Mouse (Mus musculus) brown adipose tissue, adult 24 weeks (tissue): ENCODE measurements around the gene Rev3l. TPM values are rescaled to one million over a fixed set of nuclear protein-coding genes. Genes with fewer than 3 reads are reported as not detected.

Experiments used
- H3K27ac ChIP-seq: fragments of 200-500 bp; replicated peaks from 2 replicates; pipeline ENCODE4 v1.5.1; 2012; ENCODE audit warnings: low read depth, mild to moderate bottlenecking, low read length
- H3K4me1 ChIP-seq: fragments of 200-500 bp; 2 replicates; pipeline ENCODE4 v1.6.1; 2012; ENCODE audit warnings: low read length, mixed read lengths; ENCODE audit not compliant: control insufficient read depth, insufficient read depth, insufficient read length
- H3K4me3 ChIP-seq: fragments of 200-500 bp; 2 replicates; pipeline ENCODE4 v1.5.1; 2012; ENCODE audit warnings: low read depth, mild to moderate bottlenecking, low read length, moderate library complexity; ENCODE audit not compliant: insufficient read depth
- polyA plus RNA-seq: library from polyadenylated mRNA; stranded (reverse); fragments of >200 nt; gene quantifications from 2 replicates; pipeline ENCODE4 v1.2.4, GENCODE M21; 2012; ENCODE audit not compliant: missing spikeins, insufficient read depth, insufficient read length

Gene Rev3l
- 4.3 and 6.9 TPM in 2 replicates for polyA plus RNA-seq

DNA sequence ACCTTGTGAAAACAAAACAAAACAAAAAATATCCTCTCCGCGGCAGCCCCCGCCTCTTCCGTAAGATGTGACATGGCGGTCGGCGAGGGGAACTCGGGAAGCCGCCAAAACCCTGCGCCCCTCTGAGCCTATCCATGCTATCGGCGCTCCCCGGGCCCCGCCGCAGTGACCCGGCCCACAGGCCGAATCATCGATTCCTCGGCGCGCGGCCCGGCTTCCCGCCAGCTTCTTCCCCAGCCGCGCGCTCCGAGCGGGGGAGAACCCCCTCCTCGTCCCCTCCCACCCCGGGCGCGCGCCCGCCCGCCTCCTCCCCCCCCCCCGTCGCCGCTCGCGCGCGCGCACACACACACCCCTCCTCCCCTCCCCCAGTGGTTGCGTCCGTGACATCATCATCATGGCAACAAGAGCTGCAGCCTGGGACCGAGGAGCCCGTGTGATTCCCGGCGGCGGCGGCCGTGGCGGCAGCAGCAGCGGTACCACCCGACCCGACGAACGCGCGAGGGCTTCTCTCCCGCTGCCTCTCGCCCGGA is at the start of gene Rev3l:
Rev3l (plus strand) TSS at position 383 of the 530 bp plus-strand sequence.
- Histone ChIP-seq H3K4me3 (peak within 1 kb of the TSS; percentile 97), H3K4me1 (no peaks in the 10 kb centered on the region), H3K27ac (peak within 1 kb of the TSS; percentile 98)

DNA sequence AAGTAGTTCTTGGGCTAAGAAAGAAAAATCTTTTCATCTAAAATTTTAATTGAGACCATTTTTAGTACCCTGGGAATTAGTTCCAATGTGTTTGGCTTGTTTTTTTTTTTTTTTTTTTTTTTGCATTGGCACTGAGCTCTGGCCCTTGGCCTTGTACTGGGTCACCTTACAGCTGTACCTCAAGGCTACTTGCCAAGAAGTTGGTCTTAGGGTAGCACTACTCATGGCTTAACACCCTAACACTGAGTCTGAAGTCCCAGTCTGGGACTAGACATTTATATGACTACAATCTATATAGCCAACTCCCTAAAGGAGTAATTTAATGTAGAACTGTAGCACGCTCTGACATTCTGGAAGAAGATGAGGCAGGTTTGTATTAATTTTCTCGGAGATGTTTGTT is 49.4 kb upstream of the Rev3l start:
- Histone ChIP-seq H3K27ac (no peak overlapping the region), H3K4me1 (no peaks in the 10 kb centered on the region; the same call in 1 of the 2 replicates), H3K4me3 (no peak overlapping the region)

DNA sequence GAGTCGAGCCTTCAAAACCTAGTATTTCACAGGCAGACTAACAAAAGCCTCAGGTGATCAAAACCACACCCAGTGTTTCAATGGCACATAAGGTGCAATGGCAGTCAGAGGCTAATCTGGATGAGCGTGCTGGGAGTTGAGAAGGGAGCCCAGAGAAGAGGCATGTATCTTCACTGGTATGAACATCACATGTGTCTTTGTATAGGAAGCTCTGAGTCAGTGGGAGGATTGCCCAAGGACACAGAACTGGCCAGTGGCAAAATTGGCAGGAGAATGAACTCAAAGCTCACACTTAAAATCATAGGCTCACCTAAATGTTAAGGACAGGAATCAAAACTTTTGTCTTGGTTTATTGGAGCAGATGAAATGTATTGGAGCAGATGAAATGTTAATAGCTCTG is 48.4 kb upstream of the Rev3l start:
- Histone ChIP-seq H3K4me3 (no peak overlapping the region), H3K4me1 (no peaks in the 10 kb centered on the region; the same call in 1 of the 2 replicates), H3K27ac (no peak overlapping the region)

DNA sequence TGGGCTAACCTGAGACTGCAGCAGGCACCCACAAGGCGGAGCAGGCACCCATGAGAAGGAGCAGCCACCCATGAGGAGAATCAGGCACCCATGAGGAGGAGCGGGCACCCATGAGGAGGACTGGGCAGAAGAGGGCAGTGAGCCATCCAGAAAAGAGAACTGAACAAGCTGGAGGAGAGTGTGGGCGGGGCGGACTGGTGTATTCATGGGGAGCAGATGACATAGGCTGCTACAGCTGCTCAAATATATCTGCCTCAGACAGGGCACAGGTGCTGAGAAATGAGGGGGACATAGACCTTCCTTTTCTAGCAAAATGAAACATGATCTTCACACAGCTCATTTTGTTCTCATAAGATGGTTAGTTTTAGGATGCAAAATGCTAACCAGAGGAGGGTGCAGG is 45.1 kb upstream of the Rev3l start:
- Histone ChIP-seq H3K4me3 (no peak overlapping the region), H3K4me1 (no peaks in the 10 kb centered on the region; the same call in 1 of the 2 replicates), H3K27ac (no peak overlapping the region)

DNA sequence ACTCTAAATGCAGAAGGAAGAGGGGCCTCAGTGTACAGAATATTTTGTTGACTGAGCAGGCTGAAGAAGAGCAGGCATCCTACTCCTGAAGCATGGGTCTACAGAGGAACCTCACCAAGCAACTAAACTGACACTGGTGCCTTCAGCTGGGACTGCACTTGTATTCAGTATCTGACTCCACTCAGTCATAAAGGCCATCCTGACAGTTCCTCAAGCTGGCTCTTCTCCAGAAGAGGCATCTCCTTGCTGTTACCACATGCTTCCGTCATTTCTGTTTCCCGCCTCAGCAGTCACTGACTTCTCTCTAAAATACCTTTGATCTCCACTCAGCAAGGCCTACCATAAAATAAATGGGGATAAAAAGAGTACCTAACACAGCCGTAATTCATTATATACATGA is 44.1 kb upstream of the Rev3l start:
- no peak overlapping the region for H3K4me3 ChIP-seq
- H3K27ac ChIP-seq: no peak overlapping the region
- H3K4me1 ChIP-seq: no peaks in the 10 kb centered on the region; the same call in 1 of the 2 replicates

DNA sequence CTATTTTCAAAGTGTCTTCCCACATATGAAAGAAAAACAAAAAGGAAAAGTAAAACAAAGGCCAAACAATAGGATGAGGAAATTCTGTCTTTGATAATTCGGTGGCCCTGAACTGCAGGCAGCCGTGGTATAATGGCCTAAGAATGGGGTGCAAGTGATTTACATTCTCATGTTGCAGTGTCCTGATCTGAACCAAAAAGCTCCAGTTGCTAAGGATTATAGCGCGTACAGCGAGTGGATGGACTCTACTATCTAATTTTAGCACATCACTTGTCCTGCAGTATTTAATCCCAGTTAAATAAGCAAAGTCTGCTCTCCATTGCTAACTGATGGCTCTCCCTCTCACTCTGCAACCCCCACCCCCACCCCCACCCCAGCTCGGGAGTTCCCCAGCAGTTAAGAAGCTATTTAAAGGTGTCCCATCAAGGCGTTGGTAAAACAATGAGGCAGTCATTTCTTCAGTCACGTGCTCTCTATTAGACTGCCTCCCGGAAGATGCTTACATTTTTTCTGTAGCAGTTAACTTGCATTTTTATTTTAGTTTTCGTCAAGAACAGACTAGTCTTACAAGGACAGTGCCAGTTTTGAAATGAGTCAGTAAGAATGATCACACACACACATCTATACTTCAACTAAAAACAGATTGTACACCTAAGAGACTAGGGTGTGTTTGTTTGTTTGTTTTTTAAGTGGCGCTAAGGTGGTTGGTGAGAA is 40.4 kb upstream of the Rev3l start:
- Histone ChIP-seq H3K4me1 (no peaks in the 10 kb centered on the region), H3K27ac (no peak overlapping the region), H3K4me3 (no peak overlapping the region)

DNA sequence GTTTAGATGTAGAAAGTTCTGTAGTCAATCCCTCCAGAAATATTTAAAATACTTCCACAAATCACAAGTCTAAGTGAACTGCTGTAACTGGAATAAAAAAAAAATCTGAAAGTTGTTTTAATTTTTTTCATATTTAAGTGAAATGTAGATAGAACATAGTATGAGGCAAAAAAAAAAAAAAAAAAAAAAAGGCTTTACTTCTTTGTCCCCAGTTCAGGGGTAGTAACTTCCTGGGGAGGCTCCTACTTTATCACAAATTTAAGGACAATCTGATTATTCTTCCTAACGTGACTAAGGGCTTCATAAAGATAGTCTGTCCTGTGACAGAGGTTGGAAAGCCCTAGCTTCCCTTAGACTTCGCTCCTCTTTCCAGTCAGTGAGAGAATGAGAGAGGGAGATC is 39.8 kb upstream of the Rev3l start:
- H3K27ac ChIP-seq: no peak overlapping the region
- H3K4me1 ChIP-seq: no peaks in the 10 kb centered on the region
- H3K4me3 ChIP-seq: no peak overlapping the region

DNA sequence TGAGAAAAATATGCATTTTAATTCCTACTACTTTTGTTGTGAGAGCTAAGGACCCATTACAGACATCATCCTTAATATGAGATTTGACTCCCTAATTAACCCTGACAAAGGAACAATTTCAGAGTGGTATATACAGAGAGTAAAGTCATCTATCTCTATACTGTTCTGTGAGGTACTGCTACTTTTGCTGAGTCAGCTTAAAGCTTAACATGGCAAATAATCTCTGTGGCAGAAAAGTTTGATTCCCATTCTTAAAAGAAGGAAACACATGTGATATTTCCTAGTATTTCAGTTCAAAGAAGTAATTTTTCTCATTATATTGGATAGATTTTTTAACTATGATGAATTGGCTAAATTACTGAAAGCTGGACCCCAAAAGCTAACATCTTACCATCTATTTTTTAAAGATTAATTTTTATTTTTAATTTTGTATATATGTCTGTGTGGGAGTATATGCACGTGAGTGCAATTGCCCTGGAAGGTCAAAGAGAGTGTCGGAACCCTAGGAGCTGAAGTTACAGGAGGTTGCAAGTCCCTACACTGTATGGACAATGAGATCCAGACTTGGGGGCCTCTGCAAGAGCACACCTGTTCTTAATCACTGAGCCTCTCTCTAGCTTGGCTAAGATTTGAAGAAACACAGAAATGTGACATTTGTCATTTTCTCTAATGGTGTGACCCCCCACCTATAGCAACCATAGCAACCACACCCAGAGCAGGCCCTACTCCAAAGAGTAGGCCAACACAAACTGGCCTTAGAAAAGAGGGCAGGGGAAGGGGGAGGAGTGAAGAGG is 24.0 kb upstream of the Rev3l start:
- H3K4me1 ChIP-seq: no peaks in the 10 kb centered on the region

DNA sequence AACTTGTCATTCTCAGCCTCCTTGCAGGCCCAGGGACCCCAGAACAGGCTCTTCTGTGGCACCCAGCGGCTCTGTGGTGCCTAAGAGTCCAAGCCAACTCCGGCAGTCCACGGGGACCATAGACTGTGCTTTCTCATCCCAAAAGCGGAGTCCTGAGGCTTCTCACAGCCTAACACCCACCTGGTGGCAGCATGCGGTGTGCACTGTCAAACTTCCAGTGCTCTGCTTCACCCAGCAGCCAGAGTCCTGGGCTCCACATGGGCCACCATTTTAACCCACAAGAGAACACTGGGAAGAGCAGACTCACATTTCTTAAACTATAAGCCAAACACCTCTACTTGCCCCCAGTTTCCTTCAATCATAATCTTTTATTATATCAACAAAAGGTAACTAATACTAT is 15.0 kb upstream of the Rev3l start:
- H3K27ac ChIP-seq: no peak overlapping the region
- H3K4me1 ChIP-seq: no peaks in the 10 kb centered on the region
- no peak overlapping the region for H3K4me3 ChIP-seq

More for the DNA sequence above, 24.0 kb upstream of the Rev3l start:
- no peak overlapping the region for H3K27ac ChIP-seq
- no peak overlapping the region for H3K4me3 ChIP-seq

DNA sequence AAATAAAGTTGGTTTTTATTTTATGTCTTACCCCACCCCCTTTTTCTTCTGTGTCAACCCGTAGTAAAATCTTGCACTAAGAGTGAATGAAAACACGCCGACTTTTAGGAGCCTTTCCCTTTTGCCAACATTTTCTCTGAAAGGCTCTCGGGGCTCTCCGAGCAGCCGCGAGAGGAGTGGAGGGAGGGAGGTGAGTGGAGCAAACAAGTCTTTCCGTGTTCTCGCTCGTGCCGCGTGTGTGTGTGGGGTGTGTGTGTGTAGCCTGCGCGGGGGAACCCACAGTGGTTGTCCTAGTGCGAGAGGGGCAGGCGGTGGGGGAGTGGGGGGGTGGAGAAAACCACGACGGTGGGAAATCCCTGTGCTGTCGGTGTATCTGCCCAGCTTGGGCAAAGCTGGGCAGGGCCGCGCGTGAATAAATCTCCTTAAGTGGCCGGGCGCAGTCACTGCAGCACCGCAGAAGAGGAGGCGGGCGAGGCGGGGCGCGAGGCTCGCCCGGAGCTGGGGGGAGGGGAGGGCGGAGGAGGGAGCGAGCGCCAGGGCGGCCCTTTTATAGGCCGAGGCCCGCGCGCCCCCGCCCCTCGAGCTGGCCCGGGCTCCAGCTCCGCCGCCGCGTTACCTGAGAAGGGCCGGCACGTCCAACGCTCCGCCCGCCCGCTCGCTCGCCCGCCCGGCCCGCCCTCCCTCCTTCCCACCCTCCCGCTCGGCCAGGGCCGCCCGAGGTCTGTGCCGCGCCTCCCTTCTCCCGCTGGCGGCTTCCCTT is 762 bp upstream of the Rev3l start:
- Histone ChIP-seq H3K4me1 (no peaks in the 10 kb centered on the region), H3K27ac (peak overlapping the region; percentile 98), H3K4me3 (peak overlapping the region; percentile 97)

DNA sequence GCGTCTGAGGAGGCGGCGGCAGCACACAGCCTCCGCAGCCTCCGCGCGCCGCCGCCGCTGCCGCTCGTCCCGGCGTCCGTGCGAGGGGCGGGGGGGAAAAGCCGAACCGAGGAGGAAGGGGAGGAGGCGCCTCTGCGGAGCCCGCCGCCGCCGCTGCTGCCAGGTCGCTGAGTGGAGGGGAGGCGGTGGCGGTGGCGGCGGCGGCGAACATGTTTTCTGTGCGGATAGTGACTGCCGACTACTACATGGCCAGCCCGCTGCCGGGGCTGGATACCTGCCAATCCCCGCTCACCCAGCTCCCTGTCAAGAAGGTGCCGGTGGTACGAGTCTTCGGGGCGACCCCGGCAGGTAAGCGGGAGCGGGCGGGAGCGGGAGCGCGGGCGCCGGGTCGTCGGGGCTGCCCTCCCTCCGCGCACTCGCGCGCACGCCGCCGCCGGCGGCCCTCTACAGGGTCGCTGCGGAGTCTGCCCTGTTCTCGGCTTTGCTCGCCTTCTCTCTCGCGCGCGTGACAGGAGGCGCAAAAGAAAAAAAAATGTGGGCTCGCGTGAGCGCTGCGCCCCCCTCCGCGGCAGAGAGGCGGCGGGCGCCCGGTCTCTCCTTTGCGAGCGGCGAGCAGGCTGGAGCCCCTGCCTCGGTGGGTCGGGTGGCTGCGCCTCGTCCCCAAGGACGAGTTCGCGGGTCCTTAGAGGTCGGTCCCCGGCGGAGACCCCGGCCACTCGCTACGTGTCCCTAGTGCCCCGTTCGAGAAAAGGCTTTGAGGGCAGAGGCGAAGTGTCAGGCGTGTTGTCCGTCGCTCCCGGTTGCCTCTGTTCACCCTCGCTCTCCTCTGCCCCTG is 565 bp downstream of the Rev3l start:
- H3K27ac ChIP-seq: peak overlapping the region; percentile 94
- H3K4me1 ChIP-seq: no peaks in the 10 kb centered on the region
- peak overlapping the region; percentile 97 for H3K4me3 ChIP-seq

DNA sequence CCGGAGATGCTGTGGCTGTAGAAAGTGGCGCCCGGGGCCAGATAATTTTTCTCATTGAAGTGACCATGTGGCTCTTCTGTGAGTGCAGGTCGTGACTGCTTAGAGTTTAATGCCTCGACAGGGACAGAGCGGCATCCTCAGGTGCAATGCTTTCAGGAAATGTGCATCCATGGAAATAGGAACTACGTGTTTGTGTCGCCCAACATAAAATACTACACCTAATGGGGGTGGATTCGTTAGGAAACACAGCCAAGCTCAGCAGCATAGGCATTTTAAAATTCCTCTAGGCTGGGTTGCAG is 1.1 kb downstream of the Rev3l start:
- peak overlapping the region; percentile 97 for H3K4me3 ChIP-seq
- H3K27ac ChIP-seq: no peak overlapping the region
- no peaks in the 10 kb centered on the region for H3K4me1 ChIP-seq

DNA sequence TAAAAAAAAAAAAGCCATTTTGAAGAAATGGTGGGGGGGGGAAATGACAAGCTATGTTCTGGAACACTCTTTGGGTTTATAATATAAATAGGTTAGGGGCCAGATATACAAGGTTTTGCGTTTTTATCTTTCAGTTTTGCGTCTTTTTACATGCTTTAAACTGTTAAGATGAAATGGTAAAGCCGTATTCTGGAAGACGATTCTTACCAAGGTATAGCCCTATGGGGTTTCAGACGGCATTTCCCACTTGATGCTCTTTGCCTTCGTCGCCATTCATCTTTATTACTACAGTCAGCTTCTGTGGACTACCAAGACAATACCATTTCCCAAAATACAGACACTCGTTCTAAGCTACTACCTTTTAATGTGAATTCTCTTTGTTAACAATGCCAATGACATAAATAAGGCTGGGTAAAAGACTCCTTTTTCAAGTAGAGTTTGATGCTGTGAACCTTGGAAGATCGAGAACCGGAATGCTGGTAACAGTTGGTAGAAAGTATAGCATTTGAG is 1.6 kb downstream of the Rev3l start:
- no peak overlapping the region for H3K27ac ChIP-seq
- H3K4me3 ChIP-seq: no peak overlapping the region
- H3K4me1 ChIP-seq: no peaks in the 10 kb centered on the region

DNA sequence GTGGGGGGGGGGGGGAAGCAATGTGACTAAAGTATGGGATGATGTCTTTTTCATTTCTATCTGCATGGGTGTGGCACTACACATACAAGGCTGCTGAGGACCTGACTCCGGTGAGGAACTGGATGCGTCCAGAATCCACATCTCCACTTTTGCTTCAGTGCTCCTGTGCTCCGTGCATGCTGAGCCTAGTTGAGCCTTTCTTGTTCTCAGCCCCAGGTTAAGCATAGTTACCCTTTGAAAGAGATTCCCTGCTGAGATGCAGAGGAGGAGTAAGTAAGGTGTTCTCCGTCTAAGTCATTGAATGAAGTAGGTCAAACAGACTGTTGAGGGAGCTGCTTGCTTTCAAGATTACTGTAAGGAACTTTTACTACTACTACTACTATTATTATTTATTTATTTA is 4.3 kb downstream of the Rev3l start:
- H3K4me3 ChIP-seq: no peak overlapping the region
- no peak overlapping the region for H3K27ac ChIP-seq
- no peaks in the 10 kb centered on the region for H3K4me1 ChIP-seq
